Mouse (Mus musculus) intestine, embryonic 15.5 days (tissue): Measurements from ENCODE around the gene Slc32a1. TPM values are rescaled to one million over a fixed set of nuclear protein-coding genes. Genes with fewer than 3 reads are reported as not detected.

Experiments
- ATAC-seq: fragments of 200-750 bp; cut with Nextera tagmentation; 2 replicates; pipeline ENCODE4 v1.8.0; 2017; ENCODE audit warnings: moderate TSS enrichment, moderate library complexity
- H3K27ac ChIP-seq: fragments of 300-500 bp; sonication (generic); 2 replicates; pipeline ENCODE4 v1.5.1; 2015; ENCODE audit warnings: mild to moderate bottlenecking, inconsistent platforms
- H3K27me3 ChIP-seq: fragments of 300-500 bp; sonication (generic); replicated peaks from 2 replicates; pipeline ENCODE4 v1.6.1; 2015; ENCODE audit warnings: inconsistent platforms
- H3K36me3 ChIP-seq: fragments of 300-500 bp; sonication (generic); 2 replicates; pipeline ENCODE4 v1.6.1; 2015; ENCODE audit warnings: inconsistent platforms
- H3K4me1 ChIP-seq: fragments of 300-500 bp; sonication (generic); replicated peaks from 2 replicates; pipeline ENCODE4 v1.6.1; 2015; ENCODE audit warnings: inconsistent platforms
- H3K4me2 ChIP-seq: fragments of 300-500 bp; sonication (generic); replicated peaks from 2 replicates; pipeline ENCODE4 v1.6.1; 2015; ENCODE audit warnings: mild to moderate bottlenecking, inconsistent platforms
- H3K4me3 ChIP-seq: fragments of 300-500 bp; sonication (generic); replicated peaks from 2 replicates; pipeline ENCODE4 v1.5.1; 2015; ENCODE audit warnings: inconsistent platforms
- H3K9ac ChIP-seq: fragments of 300-500 bp; sonication (generic); 2 replicates; pipeline ENCODE4 v1.6.1; 2015; ENCODE audit warnings: inconsistent platforms
- H3K9me3 ChIP-seq: fragments of 300-500 bp; sonication (generic); 2 replicates; pipeline ENCODE4 v1.6.1; 2016; ENCODE audit warnings: inconsistent platforms
- WGBS: fragments of 180-500 bp; shearing (Covaris S2); methylation state at CpG from one replicate; pipeline ENCODE4 v1.1.7; 2015; 5-methylcytosine and 5-hydroxymethylcytosine counted together
- polyA plus RNA-seq: library from polyadenylated mRNA; unstranded; fragments of >200 nt; fragmentation: Nextera tagmentation; extraction: Ambion mirVana; gene quantifications from 2 replicates; pipeline ENCODE4 v1.2.1, GENCODE M21; 2015

Slc32a1 gene
- not detected in 2 replicates for polyA plus RNA-seq

GRCm38 (mm10) chr2:158610488-158611325 lies at the start of gene Slc32a1:
TSS of gene Slc32a1 (plus strand) at chr2:158610767.
- ATAC-seq = no peak
- Histone ChIP-seq H3K4me3 (peak within 1 kb of the TSS; percentile 11; the same call in 1 of the 2 replicates), H3K4me2 (peak within 1 kb of the TSS; percentile 40), H3K9me3 (no peaks in the 10 kb centered on the region), H3K27me3 (peaks cover 95% of the 10 kb centered on the region), H3K4me1 (peaks cover 15% of the 10 kb centered on the region), H3K36me3 (no peaks in the 10 kb centered on the region), H3K9ac (no peak within 1 kb of the TSS), H3K27ac (no peak within 1 kb of the TSS)
- WGBS = 1% methylated on average over 76 of the region's 77 CpGs

DNA sequence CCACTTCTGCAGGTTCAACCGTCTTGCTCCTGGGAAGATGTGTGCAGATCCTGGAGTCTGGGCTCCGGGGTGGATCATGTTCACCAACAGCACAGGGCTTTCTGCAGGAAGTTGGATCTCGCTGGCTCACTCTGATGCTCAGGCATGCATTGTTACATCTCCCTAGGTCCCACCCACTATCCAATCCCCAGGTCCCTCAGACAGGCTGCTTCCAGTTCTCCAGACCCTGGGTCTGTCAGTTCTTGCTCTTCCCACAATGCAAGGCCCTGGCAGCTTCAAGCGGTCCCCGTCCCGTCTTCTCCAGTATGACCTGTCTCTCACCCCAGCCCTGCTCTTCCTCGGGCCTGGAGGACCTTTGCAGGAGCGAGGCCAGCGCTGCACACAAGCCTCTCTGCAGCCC lies 49.8 kb upstream of the Slc32a1 start:
- 18% methylated on average over 9 of the region's 9 CpGs for WGBS
- Histone ChIP-seq H3K36me3 (no peaks in the 10 kb centered on the region), H3K4me2 (no peak overlapping the region), H3K4me3 (no peak overlapping the region), H3K27me3 (peaks cover 14% of the 10 kb centered on the region), H3K4me1 (peaks cover 3% of the 10 kb centered on the region; the same call in 1 of the 2 replicates), H3K9me3 (no peaks in the 10 kb centered on the region), H3K27ac (no peak overlapping the region), H3K9ac (no peak overlapping the region)
- no peak for ATAC-seq

GRCm38 (mm10) chr2:158561371-158562144 lies 49.0 kb upstream of the Slc32a1 start:
- H3K9me3 ChIP-seq = no peaks in the 10 kb centered on the region
- H3K4me3 ChIP-seq = no peak overlapping the region
- no peak overlapping the region for H3K4me2 ChIP-seq
- no peaks in the 10 kb centered on the region for H3K4me1 ChIP-seq
- no peak overlapping the region for H3K9ac ChIP-seq
- WGBS = 39% methylated on average over 3 of the region's 3 CpGs
- H3K27me3 ChIP-seq = peaks cover 12% of the 10 kb centered on the region; the same call in 1 of the 2 replicates
- no peaks in the 10 kb centered on the region for H3K36me3 ChIP-seq
- ATAC-seq = no peak
- no peak overlapping the region for H3K27ac ChIP-seq

GRCm38 (mm10) chr2:158570421-158571081 lies 40.0 kb upstream of the Slc32a1 start:
- 24% methylated on average over 13 of the region's 13 CpGs for WGBS
- H3K27me3 ChIP-seq = 0 out of 2 replicates have a peak, but pooled peaks cover 2% of the 10 kb centered on the region
- no peak overlapping the region for H3K4me2 ChIP-seq
- no peaks in the 10 kb centered on the region for H3K4me1 ChIP-seq
- H3K36me3 ChIP-seq = no peaks in the 10 kb centered on the region
- no peak overlapping the region for H3K4me3 ChIP-seq
- no peak overlapping the region for H3K9ac ChIP-seq
- H3K9me3 ChIP-seq = no peaks in the 10 kb centered on the region
- no peak overlapping the region for H3K27ac ChIP-seq
- ATAC-seq = no peak

DNA sequence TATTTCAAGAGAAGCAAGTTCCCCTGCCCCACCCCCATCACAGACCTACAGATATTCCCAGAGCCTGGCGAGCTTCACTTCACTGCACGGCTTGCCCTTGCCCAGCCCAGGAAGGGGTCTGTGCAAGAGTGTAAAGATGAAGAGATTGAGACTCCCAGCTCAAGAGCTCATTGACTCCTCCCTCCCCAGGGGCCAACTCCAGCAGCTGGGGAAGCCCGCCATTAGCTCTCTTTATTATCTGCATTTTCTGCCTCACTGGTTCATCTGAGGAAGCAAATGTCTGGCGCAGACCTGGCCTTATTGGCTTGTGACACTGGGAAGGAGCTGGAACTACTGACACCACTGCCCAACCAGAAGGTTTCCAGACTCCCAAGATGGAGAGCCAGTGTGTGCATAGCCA lies 30.6 kb upstream of the Slc32a1 start:
- 66% methylated on average over 4 of the region's 4 CpGs for WGBS
- H3K4me2 ChIP-seq = no peak overlapping the region
- no peak overlapping the region for H3K4me3 ChIP-seq
- no peak overlapping the region for H3K9ac ChIP-seq
- H3K27me3 ChIP-seq = 0 out of 2 replicates have a peak, but pooled peaks cover 1% of the 10 kb centered on the region
- H3K4me1 ChIP-seq = no peaks in the 10 kb centered on the region
- no peaks in the 10 kb centered on the region for H3K9me3 ChIP-seq
- no peaks in the 10 kb centered on the region for H3K36me3 ChIP-seq
- no peak overlapping the region for H3K27ac ChIP-seq
- no peak for ATAC-seq

DNA sequence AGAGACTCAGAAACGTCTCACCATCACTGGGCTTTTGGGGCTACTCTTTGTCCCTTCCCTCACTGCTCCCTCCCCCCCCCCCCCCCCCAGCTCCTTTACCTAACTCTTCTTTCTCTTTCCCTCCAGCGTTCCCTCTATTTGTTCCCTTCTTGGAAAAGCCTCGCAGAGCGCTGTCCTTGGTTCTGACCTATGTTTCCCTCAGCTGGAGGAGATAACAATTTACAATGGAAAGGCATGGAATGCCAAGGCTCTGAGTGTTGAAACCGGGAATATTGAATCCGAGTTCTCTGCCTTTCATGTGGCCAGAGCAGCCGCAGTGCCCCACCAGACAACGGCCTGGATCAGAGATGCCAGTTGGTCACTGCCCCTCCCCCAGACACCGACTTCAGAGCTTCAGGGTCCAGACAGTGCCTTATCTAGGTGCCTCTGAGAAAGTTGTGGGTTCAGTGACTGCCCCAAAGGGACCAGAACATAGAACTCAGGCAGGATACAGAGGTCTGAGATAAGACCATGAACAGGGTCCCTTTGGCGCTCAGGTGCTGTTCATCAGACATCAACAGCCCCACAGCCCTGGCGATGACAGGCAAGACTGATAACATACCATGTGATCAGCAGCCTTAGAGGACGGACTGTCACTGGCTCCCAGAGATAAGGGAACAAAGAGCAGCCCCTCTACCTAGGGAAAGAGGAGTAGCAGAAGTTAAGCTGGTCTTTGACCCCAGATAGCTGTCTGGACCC lies 25.8 kb upstream of the Slc32a1 start:
- no peaks in the 10 kb centered on the region for H3K36me3 ChIP-seq
- H3K4me1 ChIP-seq = no peaks in the 10 kb centered on the region
- no peak for ATAC-seq
- no peaks in the 10 kb centered on the region for H3K9me3 ChIP-seq
- 0 out of 2 replicates have a peak, but pooled peaks cover 3% of the 10 kb centered on the region for H3K27me3 ChIP-seq
- H3K27ac ChIP-seq = no peak overlapping the region
- WGBS = 9% methylated on average over 12 of the region's 12 CpGs
- H3K4me2 ChIP-seq = no peak overlapping the region
- no peak overlapping the region for H3K4me3 ChIP-seq
- no peak overlapping the region for H3K9ac ChIP-seq

DNA sequence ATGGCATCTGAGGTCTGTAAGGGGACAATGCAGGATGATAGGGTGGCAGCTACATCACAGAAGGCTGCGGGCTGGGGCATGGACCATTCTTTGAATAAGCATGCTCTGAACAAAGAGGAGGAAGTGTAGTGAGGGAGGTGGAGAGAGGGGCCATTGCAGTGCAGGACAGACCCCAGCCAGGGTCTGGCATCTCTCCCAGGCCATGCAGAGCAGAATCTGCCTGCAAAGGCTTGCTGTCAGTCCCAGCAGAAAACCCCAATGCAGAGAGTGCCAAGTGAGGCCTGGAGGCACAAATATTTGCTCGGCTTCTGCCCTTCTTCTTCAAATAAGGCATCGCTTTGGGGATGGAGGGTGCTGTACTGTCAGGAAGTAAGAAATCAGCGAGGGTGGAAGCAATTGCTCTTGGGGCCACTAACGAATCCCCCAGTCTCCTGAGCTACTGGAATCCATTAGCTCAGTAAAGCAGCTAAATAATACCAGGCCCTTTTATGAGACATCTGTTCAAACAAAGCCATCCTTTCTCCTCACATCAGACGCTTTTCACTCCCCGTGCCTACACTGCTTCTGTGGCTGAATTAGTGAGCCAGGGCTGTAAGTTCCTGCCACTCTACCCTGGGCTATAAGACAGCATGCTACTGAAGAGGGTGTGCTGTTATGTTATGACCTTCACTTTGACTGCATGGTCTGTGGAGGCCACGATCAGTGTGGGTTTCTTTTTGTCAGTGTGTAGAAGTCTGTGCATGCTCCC lies 21.9 kb upstream of the Slc32a1 start:
- H3K27me3 ChIP-seq = 0 out of 2 replicates have a peak, but pooled peaks cover 3% of the 10 kb centered on the region
- WGBS = 42% methylated on average over 8 of the region's 8 CpGs
- no peaks in the 10 kb centered on the region for H3K9me3 ChIP-seq
- H3K9ac ChIP-seq = no peak overlapping the region
- H3K4me1 ChIP-seq = no peaks in the 10 kb centered on the region
- no peak overlapping the region for H3K27ac ChIP-seq
- no peak overlapping the region for H3K4me3 ChIP-seq
- ATAC-seq = no peak
- no peak overlapping the region for H3K4me2 ChIP-seq
- no peaks in the 10 kb centered on the region for H3K36me3 ChIP-seq

GRCm38 (mm10) chr2:158590495-158590894 lies 20.1 kb upstream of the Slc32a1 start:
- no peak overlapping the region for H3K9ac ChIP-seq
- H3K27me3 ChIP-seq = peaks cover 7% of the 10 kb centered on the region; the same call in 1 of the 2 replicates
- WGBS = 47% methylated on average over 3 of the region's 3 CpGs
- no peaks in the 10 kb centered on the region for H3K4me1 ChIP-seq
- H3K36me3 ChIP-seq = no peaks in the 10 kb centered on the region
- no peak overlapping the region for H3K4me2 ChIP-seq
- no peak for ATAC-seq
- no peak overlapping the region for H3K4me3 ChIP-seq
- H3K9me3 ChIP-seq = no peaks in the 10 kb centered on the region
- no peak overlapping the region for H3K27ac ChIP-seq

DNA sequence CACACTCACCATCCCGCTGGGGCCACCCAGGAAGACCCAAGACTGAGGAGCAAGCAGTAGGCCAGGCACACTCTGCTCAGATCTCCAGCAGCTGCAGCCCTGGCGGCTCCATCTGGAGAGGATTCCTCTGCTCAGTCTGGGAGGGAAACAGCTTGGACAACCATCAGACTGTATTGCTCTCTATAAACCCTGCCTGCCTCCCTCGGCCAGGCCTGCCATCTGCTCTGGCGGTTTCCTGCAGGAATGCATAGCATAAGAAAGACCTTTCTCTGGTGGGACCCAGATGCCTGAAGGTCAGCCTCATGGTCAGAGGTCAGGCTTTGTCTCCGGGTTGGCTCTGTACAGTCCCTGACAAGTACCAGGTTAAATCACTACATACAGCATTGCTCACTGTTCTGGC lies 19.3 kb upstream of the Slc32a1 start:
- no peaks in the 10 kb centered on the region for H3K9me3 ChIP-seq
- H3K9ac ChIP-seq = no peak overlapping the region
- no peak for ATAC-seq
- H3K27me3 ChIP-seq = peaks cover 12% of the 10 kb centered on the region; the same call in 1 of the 2 replicates
- WGBS = 43% methylated on average over 5 of the region's 5 CpGs
- H3K27ac ChIP-seq = no peak overlapping the region
- no peak overlapping the region for H3K4me2 ChIP-seq
- H3K4me1 ChIP-seq = no peaks in the 10 kb centered on the region
- H3K36me3 ChIP-seq = no peaks in the 10 kb centered on the region
- H3K4me3 ChIP-seq = no peak overlapping the region

DNA sequence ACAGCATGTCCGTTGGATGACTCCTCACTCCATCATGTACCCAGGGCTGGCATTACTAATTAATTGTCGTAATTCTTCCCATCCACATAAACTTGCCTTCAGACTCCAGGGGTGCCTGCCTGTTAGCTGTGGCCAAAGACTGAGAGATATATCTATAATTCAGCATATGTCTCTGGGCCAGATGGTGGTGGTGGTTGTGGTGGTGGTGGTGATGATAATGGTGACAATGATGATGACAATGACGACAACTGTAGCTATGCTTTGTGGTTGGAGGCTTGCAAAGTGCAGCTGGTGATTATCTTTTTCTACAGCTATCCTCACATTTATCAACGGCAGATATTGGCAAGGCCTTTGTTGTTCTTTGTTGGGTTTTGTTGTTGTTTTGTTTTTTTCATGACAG lies 17.2 kb upstream of the Slc32a1 start:
- H3K4me1 ChIP-seq = no peaks in the 10 kb centered on the region
- ATAC-seq = no peak
- H3K27ac ChIP-seq = no peak overlapping the region
- H3K36me3 ChIP-seq = no peaks in the 10 kb centered on the region
- peaks cover 14% of the 10 kb centered on the region; the same call in 1 of the 2 replicates for H3K27me3 ChIP-seq
- WGBS = 83% methylated on average over 4 of the region's 4 CpGs
- no peaks in the 10 kb centered on the region for H3K9me3 ChIP-seq
- no peak overlapping the region for H3K4me3 ChIP-seq
- H3K9ac ChIP-seq = no peak overlapping the region
- no peak overlapping the region for H3K4me2 ChIP-seq

GRCm38 (mm10) chr2:158595103-158595502 lies 15.5 kb upstream of the Slc32a1 start:
- 2% methylated on average over 12 of the region's 12 CpGs for WGBS
- Histone ChIP-seq H3K9me3 (no peaks in the 10 kb centered on the region), H3K4me2 (no peak overlapping the region), H3K27me3 (peaks cover 14% of the 10 kb centered on the region; the same call in 1 of the 2 replicates), H3K27ac (no peak overlapping the region), H3K4me3 (no peak overlapping the region), H3K36me3 (no peaks in the 10 kb centered on the region), H3K9ac (no peak overlapping the region), H3K4me1 (no peaks in the 10 kb centered on the region)
- ATAC-seq = peak; percentile 51; the same call in 1 of the 2 replicates
